Mouse (Mus musculus) liver, embryonic 11.5 days (tissue): ENCODE measurements around the gene Ccdc184. TPM values are rescaled to one million over a fixed set of nuclear protein-coding genes. Genes with fewer than 3 reads are reported as not detected.

Experiments
- polyA plus RNA-seq: library from polyadenylated mRNA; unstranded; fragments of >200 nt; fragmentation: Nextera tagmentation; extraction: Ambion mirVana; gene quantifications from 2 replicates; pipeline ENCODE4 v1.2.1, GENCODE M21; 2014

The Ccdc184 gene
- polyA plus RNA-seq, 1 experiment from 2014 or later = not detected

Other genes starting within 250 kb of the Ccdc184 start
- 25.7 and 28.0 TPM in 2 replicates for gene Tmem106c, start 203.0 kb upstream of the Ccdc184 start, polyA plus RNA-seq
- 6.5 and 7.0 TPM in 2 replicates for gene Col2a1, start 162.5 kb upstream of the Ccdc184 start, polyA plus RNA-seq
- gene Pfkm, start 74.6 kb upstream of the Ccdc184 start, polyA plus RNA-seq = 37.2 and 42.5 TPM in 2 replicates
- gene Senp1, start 73.4 kb upstream of the Ccdc184 start, polyA plus RNA-seq = 37.9 and 38.6 TPM in 2 replicates
- gene Asb8, start 1.5 kb upstream of the Ccdc184 start, polyA plus RNA-seq = 37.2 and 42.5 TPM in 2 replicates
- gene Olfr288, start 28.4 kb downstream of the Ccdc184 start, polyA plus RNA-seq = not detected in 2 replicates
- not detected in 2 replicates for gene Gm44579, start 53.8 kb downstream of the Ccdc184 start, polyA plus RNA-seq
- gene Olfr287, start 53.9 kb downstream of the Ccdc184 start, polyA plus RNA-seq = not detected in 2 replicates
- gene Olfr286, start 67.3 kb downstream of the Ccdc184 start, polyA plus RNA-seq = not detected in 2 replicates
- gene H1fnt, start 90.1 kb downstream of the Ccdc184 start, polyA plus RNA-seq = not detected in 2 replicates
- 0.18 and 0.27 TPM in 2 replicates for gene Zfp641, start 129.0 kb downstream of the Ccdc184 start, polyA plus RNA-seq
- not detected in 2 replicates for gene Olfr285, start 150.2 kb downstream of the Ccdc184 start, polyA plus RNA-seq
- not detected in 2 replicates for gene Olfr284, start 173.8 kb downstream of the Ccdc184 start, polyA plus RNA-seq
- not detected in 2 replicates for gene Olfr283, start 213.8 kb downstream of the Ccdc184 start, polyA plus RNA-seq